Mouse (Mus musculus) ES-E14 (cell line): ENCODE measurements around the gene Jsrp1. TPM values are rescaled to one million over a fixed set of nuclear protein-coding genes. Genes with fewer than 3 reads are reported as not detected.
A peak's percentile ranks its signal among the peaks of the same experiment; 100 is the strongest.

Experiments
- DNase-seq: peaks from one replicate; pipeline ENCODE4 v3.0.0-alpha.2; 2013; ENCODE audit warnings: low read depth, low spot score
- H3K27ac ChIP-seq: 2 replicates; pipeline ENCODE4 v1.5.1; 2012; ENCODE audit warnings: low read depth, mild to moderate bottlenecking, low read length, moderate library complexity, mixed read lengths; ENCODE audit not compliant: poor library complexity, insufficient read depth, severe bottlenecking
- H3K36me3 ChIP-seq: 2 replicates; pipeline ENCODE4 v1.6.1; 2012; ENCODE audit warnings: mild to moderate bottlenecking, low read length, moderate library complexity, mixed read lengths; ENCODE audit not compliant: control insufficient read depth, poor library complexity, insufficient read depth, severe bottlenecking
- H3K4me1 ChIP-seq, 2 experiments: fragments of 150-350 bp in 1 of 2; sonication (generic) in 1 of 2; 2 replicates each; pipeline ENCODE4 v1.6.1; 2012; ENCODE audit warnings: low read length in 2 of 2, mild to moderate bottlenecking in 1 of 2, mixed read lengths in 1 of 2; ENCODE audit not compliant: control insufficient read depth in 2 of 2, insufficient read depth in 2 of 2, poor library complexity in 1 of 2
- H3K4me3 ChIP-seq, 2 experiments: fragments of 150-350 bp in 1 of 2; sonication (generic) in 1 of 2; 2 replicates each; pipeline ENCODE4 v1.5.1; 2012; ENCODE audit warnings: low read length in 2 of 2, low read depth in 1 of 2, mild to moderate bottlenecking in 1 of 2, mixed read lengths in 1 of 2; ENCODE audit not compliant: insufficient read depth in 1 of 2, poor library complexity in 1 of 2, severe bottlenecking in 1 of 2
- H3K9ac ChIP-seq: 2 replicates; pipeline ENCODE4 v1.6.1; 2012; ENCODE audit warnings: low read depth, mild to moderate bottlenecking, low read length, mixed read lengths; ENCODE audit not compliant: poor library complexity, insufficient read depth, severe bottlenecking
- H3K9me3 ChIP-seq: fragments of 150-350 bp; sonication (generic); 2 replicates; pipeline ENCODE4 v1.6.1; 2012; ENCODE audit warnings: low read depth, mild to moderate bottlenecking, low read length; ENCODE audit not compliant: control insufficient read depth, insufficient read depth
- CHD2 ChIP-seq: IDR thresholded peaks from 2 replicates; pipeline ENCODE4 v1.6.1; 2014; ENCODE audit warnings: mild to moderate bottlenecking, low read depth, low read length, inconsistent platforms
- HCFC1 ChIP-seq: IDR thresholded peaks from 2 replicates; pipeline ENCODE4 v1.6.1; 2012; ENCODE audit warnings: low read length, inconsistent platforms, borderline replicate concordance; ENCODE audit not compliant: insufficient read depth
- MAFK ChIP-seq: IDR thresholded peaks from 2 replicates; pipeline ENCODE4 v1.6.1; 2014; ENCODE audit warnings: mild to moderate bottlenecking, low read depth, low read length, inconsistent platforms; ENCODE audit not compliant: insufficient read depth
- ZC3H11A ChIP-seq: IDR thresholded peaks from 2 replicates; pipeline ENCODE4 v1.6.1; 2012; ENCODE audit warnings: low read depth, mild to moderate bottlenecking, inconsistent platforms, low read length, borderline replicate concordance
- ZNF384 ChIP-seq: IDR thresholded peaks from 2 replicates; pipeline ENCODE4 v1.6.1; 2012; ENCODE audit warnings: low read depth, low read length, inconsistent platforms
- in situ Hi-C, 2 experiments: fragments of 600-800 bp; cut with MboI; formaldehyde crosslinking; loops; one replicate each; pipeline ENCODE4 v1.15.1; 2025; ENCODE audit warnings: low sequenced_read_pairs in 2 of 2, inconsistent platforms in 1 of 2; ENCODE audit not compliant: unreplicated experiment in 2 of 2
- total RNA-seq: library from RNA; depleted of rRNA; stranded (reverse); fragments of 300-350 nt; gene quantifications from 2 replicates; pipeline ENCODE4 v1.2.3, GENCODE M21; 2012

The Jsrp1 gene
- total RNA-seq, 1 experiment: 0.67 TPM

- H3K4me3 ChIP-seq: peak overlapping the region; percentile 45 to 51
- peaks cover 3% of the 10 kb centered on the region; the same call in 1 of the 2 replicates for H3K36me3 ChIP-seq
- peaks cover 10 to 12% of the 10 kb centered on the region in 2 experiments; a peak in 3 of 4 replicates for H3K4me1 ChIP-seq
- H3K27ac ChIP-seq: no peak overlapping the region
- H3K9ac ChIP-seq: 0 out of 2 replicates have a peak overlapping the region, but pooled peaks have one; percentile 36
- TF ChIP-seq ZNF384: no peak
- no peak for TF ChIP-seq ZC3H11A
- no peak for TF ChIP-seq MAFK
- no peak for TF ChIP-seq HCFC1
- TF ChIP-seq CHD2: no peak
- in situ Hi-C loops: no loop called here
- H3K9me3 ChIP-seq: no peaks in the 10 kb centered on the region
- no peak for DNase-seq
These were observed 3.2 kb downstream of the Jsrp1 start for GRCm38 (mm10) chr10:80810084-80810483.

GRCm38 (mm10) chr10:80808985-80809632, 4.2 kb downstream of the Jsrp1 start:
- no peak for TF ChIP-seq ZNF384
- no peak for TF ChIP-seq HCFC1
- TF ChIP-seq CHD2: no peak
- TF ChIP-seq ZC3H11A: no peak
- TF ChIP-seq MAFK: no peak
- Histone ChIP-seq H3K4me3 (peak overlapping the region; percentile 34 to 48; a peak in 3 of 4 replicates), H3K27ac (no peak overlapping the region), H3K9ac (peak overlapping the region; percentile 34; the same call in 1 of the 2 replicates), H3K36me3 (peaks cover 13% of the 10 kb centered on the region), H3K4me1 (peaks cover 10 to 17% of the 10 kb centered on the region in 2 experiments; a peak in 3 of 4 replicates), H3K9me3 (no peaks in the 10 kb centered on the region)
- no peak for DNase-seq
- in situ Hi-C loops: no loop called here

- Histone ChIP-seq H3K9me3 (no peaks in the 10 kb centered on the region), H3K27ac (no peak overlapping the region), H3K36me3 (peaks cover 21% of the 10 kb centered on the region), H3K4me1 (peaks cover 10 to 17% of the 10 kb centered on the region in 2 experiments; a peak in 3 of 4 replicates), H3K9ac (peak overlapping the region; percentile 34), H3K4me3 (peak overlapping the region; percentile 34 to 48; a peak in 2 of 4 replicates)
- in situ Hi-C loops: no loop called here
- DNase-seq: no peak
- TF ChIP-seq CHD2: no peak
- TF ChIP-seq HCFC1: no peak
- no peak for TF ChIP-seq MAFK
- no peak for TF ChIP-seq ZNF384
- TF ChIP-seq ZC3H11A: no peak
These were observed 5.0 kb downstream of the Jsrp1 start for GRCm38 (mm10) chr10:80808099-80808984.

- no peak for DNase-seq
- Histone ChIP-seq H3K9me3 (no peaks in the 10 kb centered on the region), H3K36me3 (peaks cover 33% of the 10 kb centered on the region), H3K27ac (no peak overlapping the region), H3K9ac (peak overlapping the region; percentile 60), H3K4me3 (peak overlapping the region; percentile 57 to 67), H3K4me1 (peaks cover 10 to 17% of the 10 kb centered on the region in 2 experiments; a peak in 3 of 4 replicates)
- in situ Hi-C loops: no loop called here
- TF ChIP-seq HCFC1 (no peak), ZC3H11A (no peak), ZNF384 (no peak), CHD2 (no peak), MAFK (no peak)
These were observed 6.2 kb downstream of the Jsrp1 start for GRCm38 (mm10) chr10:80807057-80807627.
